Mouse (Mus musculus) cerebellum, adult 2 months (tissue): ENCODE results near the gene Tmem160. TPM values are rescaled to one million over a fixed set of nuclear protein-coding genes. Genes with fewer than 3 reads are reported as not detected.

Experiments used
- DNase-seq, 2 experiments: peaks; one replicate each; pipeline ENCODE4 v3.0.0; 2021
- H3K27ac ChIP-seq: fragments of 200-500 bp; 2 replicates; pipeline ENCODE4 v1.5.1; 2012; ENCODE audit warnings: low read length, control low read depth, inconsistent platforms; ENCODE audit not compliant: insufficient read depth
- H3K27me3 ChIP-seq: fragments of 200-500 bp; 2 replicates; pipeline ENCODE4 v1.6.1; 2012; ENCODE audit warnings: inconsistent platforms, mild to moderate bottlenecking, low read length, moderate library complexity; ENCODE audit not compliant: control insufficient read depth, insufficient read depth
- H3K4me1 ChIP-seq: fragments of 200-500 bp; 2 replicates; pipeline ENCODE4 v1.6.1; 2011; ENCODE audit warnings: low read length; ENCODE audit not compliant: control insufficient read depth, insufficient read depth
- H3K4me3 ChIP-seq: fragments of 200-500 bp; replicated peaks from 2 replicates; pipeline ENCODE3; 2011; ENCODE audit warnings: mild to moderate bottlenecking, low read depth, low read length, control low read depth; ENCODE audit not compliant: insufficient read depth
- CTCF ChIP-seq: fragments of 200-500 bp; IDR thresholded peaks from 2 replicates; pipeline ENCODE4 v1.5.1; 2011; ENCODE audit warnings: low read depth, mild to moderate bottlenecking, control low read depth, low read length, moderate library complexity, borderline replicate concordance; ENCODE audit not compliant: insufficient read depth
- POLR2A ChIP-seq: fragments of 200-500 bp; IDR thresholded peaks from 2 replicates; pipeline ENCODE4 v1.6.1; 2011; ENCODE audit warnings: low read length, control low read depth, borderline replicate concordance; ENCODE audit not compliant: insufficient read depth
- WGBS: fragments of 180-500 bp; shearing (Covaris S2); methylation state at CpG from one replicate; pipeline ENCODE4 v1.1.7; 2018; 5-methylcytosine and 5-hydroxymethylcytosine counted together
- polyA plus RNA-seq: library from polyadenylated mRNA; depleted of rRNA; stranded (reverse); fragments of >200 nt; gene quantifications from 2 replicates; pipeline ENCODE4 v1.2.3, GENCODE M21; 2012

Gene Tmem160
- polyA plus RNA-seq, 1 experiment: 98.6 TPM

DNA sequence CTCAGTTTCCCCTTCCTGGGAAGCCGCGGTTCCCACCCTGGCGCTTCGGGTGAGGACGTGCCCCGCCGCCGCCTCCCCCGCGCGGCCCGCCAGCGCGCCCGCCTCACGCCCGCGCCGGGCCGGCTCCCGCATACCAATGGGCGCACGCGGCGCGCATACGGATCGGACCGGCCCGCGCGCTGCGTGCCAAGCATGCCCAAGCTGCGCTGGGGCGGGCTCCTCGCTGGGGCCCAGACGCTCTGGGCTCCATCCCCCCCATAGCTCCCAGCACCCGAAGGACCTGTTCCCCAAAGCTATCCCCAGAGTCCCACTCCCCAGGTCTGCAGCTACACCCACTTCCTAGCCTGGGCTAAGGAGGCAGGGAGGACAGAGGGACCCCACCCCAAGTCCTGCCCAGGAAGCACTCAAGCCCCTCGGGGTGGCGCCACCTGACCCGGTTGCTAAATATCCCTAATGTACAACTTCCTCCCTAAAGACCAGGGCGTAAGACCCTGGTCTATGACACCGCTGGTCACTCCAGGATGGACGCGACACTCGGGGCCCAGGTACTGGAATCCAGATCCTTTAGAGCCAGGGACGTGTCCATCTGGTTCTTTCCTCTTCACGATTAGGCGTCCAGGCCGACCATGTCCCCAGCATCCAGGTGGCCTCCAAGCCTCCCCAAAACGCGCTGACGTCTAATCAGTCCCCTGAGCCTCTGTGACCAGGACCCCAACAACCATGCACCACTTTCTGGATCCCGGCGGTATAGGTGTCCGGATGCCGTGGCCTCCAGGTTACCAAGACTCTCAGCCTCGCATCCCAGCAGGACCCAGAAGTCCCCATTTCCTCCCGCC, 23.4 kb downstream of the Tmem160 start:
- Histone ChIP-seq H3K4me3 (no peak overlapping the region), H3K4me1 (no peaks in the 10 kb centered on the region), H3K27me3 (peaks cover 9% of the 10 kb centered on the region; the same call in 1 of the 2 replicates), H3K27ac (no peak overlapping the region)
- TF ChIP-seq CTCF: no peak
- TF ChIP-seq POLR2A: no peak
- WGBS: 2% methylated on average over 54 of the region's 59 CpGs
- DNase-seq: no peak

GRCm38 (mm10) chr7:16476600-16476989, 24.0 kb downstream of the Tmem160 start:
- H3K4me1 ChIP-seq: no peaks in the 10 kb centered on the region
- no peak overlapping the region for H3K27ac ChIP-seq
- DNase-seq: no peak
- H3K4me3 ChIP-seq: no peak overlapping the region
- WGBS: 3% methylated on average over 34 of the region's 34 CpGs
- TF ChIP-seq CTCF: no peak
- TF ChIP-seq POLR2A: no peak
- peaks cover 9% of the 10 kb centered on the region; the same call in 1 of the 2 replicates for H3K27me3 ChIP-seq

GRCm38 (mm10) chr7:16477628-16478027, 25.0 kb downstream of the Tmem160 start, which contains the start of gene Npas1:
Gene Npas1, minus strand, starts transcription at chr7:16477728.
- 73% methylated on average over 8 of the region's 8 CpGs for WGBS
- no peaks in the 10 kb centered on the region for H3K4me1 ChIP-seq
- no peak for DNase-seq
- H3K4me3 ChIP-seq: no peak within 1 kb of the TSS
- H3K27ac ChIP-seq: no peak within 1 kb of the TSS
- H3K27me3 ChIP-seq: peaks cover 9% of the 10 kb centered on the region; the same call in 1 of the 2 replicates
- TF ChIP-seq CTCF: no peak
- no peak for TF ChIP-seq POLR2A

- H3K4me1 ChIP-seq: no peaks in the 10 kb centered on the region
- H3K4me3 ChIP-seq: no peak overlapping the region
- no peak for TF ChIP-seq POLR2A
- TF ChIP-seq CTCF: no peak
- H3K27ac ChIP-seq: no peak overlapping the region
- H3K27me3 ChIP-seq: no peaks in the 10 kb centered on the region
- no peak for DNase-seq
Observed at GRCm38 (mm10) chr7:16488816-16489215, 36.2 kb downstream of the Tmem160 start.

DNA sequence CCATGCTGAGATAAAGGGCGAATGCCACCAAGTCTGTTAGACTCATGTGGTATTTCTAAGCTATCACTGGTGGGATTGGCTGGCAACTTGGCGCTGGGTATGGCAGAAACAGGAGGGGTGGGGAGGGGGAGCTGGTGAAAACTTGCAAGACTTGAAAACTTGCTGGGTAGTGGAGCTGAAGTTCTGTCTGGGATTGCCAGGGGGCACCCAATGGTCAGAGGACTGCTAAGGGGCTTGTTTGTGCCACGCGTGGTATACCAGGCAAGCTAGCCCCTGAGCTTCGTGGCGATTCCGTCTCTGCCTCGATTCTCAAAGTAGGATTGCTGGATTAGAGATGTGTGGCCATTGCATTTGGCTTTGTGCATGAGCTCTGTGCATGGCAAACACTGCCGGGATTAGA, 37.4 kb downstream of the Tmem160 start:
- H3K27ac ChIP-seq: no peak overlapping the region
- no peaks in the 10 kb centered on the region for H3K27me3 ChIP-seq
- TF ChIP-seq POLR2A (no peak), CTCF (no peak)
- H3K4me1 ChIP-seq: no peaks in the 10 kb centered on the region
- H3K4me3 ChIP-seq: no peak overlapping the region
- 78% methylated on average over 9 of the region's 9 CpGs for WGBS
- no peak for DNase-seq

GRCm38 (mm10) chr7:16491759-16492158, 39.2 kb downstream of the Tmem160 start:
- peak; percentile 98 for TF ChIP-seq CTCF
- no peak for TF ChIP-seq POLR2A
- 28% methylated on average over 3 of the region's 3 CpGs for WGBS

DNA sequence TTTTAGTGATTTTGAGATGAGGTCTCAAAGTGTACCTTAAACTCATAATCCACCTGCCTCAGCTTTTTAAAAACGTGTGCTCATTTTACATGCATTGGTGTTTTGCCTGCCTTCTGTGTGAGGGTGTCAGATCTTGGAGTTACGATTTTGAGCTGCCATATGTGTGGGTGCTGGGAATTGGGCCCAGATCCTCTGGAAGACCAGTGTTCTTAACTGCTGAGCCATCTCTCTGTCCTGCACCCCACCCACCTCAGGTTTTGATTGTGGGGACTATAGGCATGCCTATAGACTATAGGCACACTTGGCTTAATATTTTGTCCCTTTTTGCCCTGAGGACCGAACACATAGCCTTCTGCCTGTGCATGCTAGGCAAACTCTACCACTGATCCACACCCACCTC, 39.6 kb downstream of the Tmem160 start:
- no peak for TF ChIP-seq CTCF
- TF ChIP-seq POLR2A: no peak
- Histone ChIP-seq H3K4me1 (no peaks in the 10 kb centered on the region), H3K27ac (no peak overlapping the region), H3K4me3 (no peak overlapping the region), H3K27me3 (no peaks in the 10 kb centered on the region)
- DNase-seq: no peak
- WGBS: 45% methylated on average over 3 of the region's 3 CpGs

More at GRCm38 (mm10) chr7:16491759-16492158, 39.2 kb downstream of the Tmem160 start:
- no peak overlapping the region for H3K4me3 ChIP-seq
- DNase-seq: peak; percentile 72 to 77
- H3K4me1 ChIP-seq: no peaks in the 10 kb centered on the region
- no peaks in the 10 kb centered on the region for H3K27me3 ChIP-seq
- no peak overlapping the region for H3K27ac ChIP-seq

GRCm38 (mm10) chr7:16493361-16493760, 40.8 kb downstream of the Tmem160 start:
- 47% methylated on average over 2 of the region's 2 CpGs for WGBS
- H3K27me3 ChIP-seq: no peaks in the 10 kb centered on the region
- H3K4me3 ChIP-seq: no peak overlapping the region
- no peaks in the 10 kb centered on the region for H3K4me1 ChIP-seq
- DNase-seq: peak in 1 of 2 experiments; percentile 51
- no peak overlapping the region for H3K27ac ChIP-seq
- no peak for TF ChIP-seq POLR2A
- peak; percentile 60; the same call in 1 of the 2 replicates for TF ChIP-seq CTCF
